Mouse (Mus musculus) G1E (cell line): ENCODE measurements at regions not wholly inside any gene's neighbourhood (a gene's known extent, or its start where the extent isn't known, plus 50 kb on each side); places are given as distances from the start of the nearest gene placed in this dataset.

Experiments used
- CTCF ChIP-seq: IDR thresholded peaks from 2 replicates; pipeline ENCODE4 v1.5.1; 2012; ENCODE audit warnings: low read depth, low read length, inconsistent platforms, mixed read lengths
- GATA2 ChIP-seq: IDR thresholded peaks from 2 replicates; pipeline ENCODE4 v1.6.1; 2012; ENCODE audit warnings: low read depth, low read length, inconsistent platforms, borderline replicate concordance
- TAL1 ChIP-seq: conservative IDR thresholded peaks from 2 replicates; pipeline ENCODE4 v1.6.1; 2012; ENCODE audit warnings: low read depth, low read length, inconsistent platforms, mixed read lengths

- TF ChIP-seq CTCF (no peak), GATA2 (no peak), TAL1 (no peak)
Observed at GRCm38 (mm10) chr13:57311235-57311634, 415.4 kb upstream of the Trpc7 start.
